Mouse (Mus musculus) MEL (cell line): ENCODE data around the gene Arhgap35. TPM values are rescaled to one million over a fixed set of nuclear protein-coding genes. Genes with fewer than 3 reads are reported as not detected.
A peak's percentile ranks its signal among the peaks of the same experiment; 100 is the strongest.

Experiments
- DNase-seq: peaks from one replicate; pipeline ENCODE4 v3.0.0; 2011; ENCODE audit warnings: low read depth, low spot score
- H3K27ac ChIP-seq: 2 replicates; pipeline ENCODE4 v1.5.1; 2012; ENCODE audit warnings: low read depth, mild to moderate bottlenecking, control low read depth, low read length, moderate library complexity; ENCODE audit not compliant: control insufficient read depth
- H3K27me3 ChIP-seq, 2 experiments: fragments of 150-350 bp in 1 of 2; sonication (generic) in 1 of 2; 2 replicates each; pipeline ENCODE4 v1.6.1; 2012; ENCODE audit warnings: low read length in 2 of 2, mild to moderate bottlenecking in 2 of 2, improper control_type of control experiment in 1 of 2, moderate library complexity in 1 of 2; ENCODE audit not compliant: insufficient read depth in 2 of 2, control insufficient read depth in 1 of 2
- H3K36me3 ChIP-seq, 2 experiments: 2 replicates each; pipeline ENCODE4 v1.6.1; 2012 to 2014; ENCODE audit warnings: low read length in 2 of 2, improper control_type of control experiment in 1 of 2, inconsistent platforms in 1 of 2, mild to moderate bottlenecking in 1 of 2; ENCODE audit not compliant: insufficient read depth in 2 of 2, control insufficient read depth in 1 of 2
- H3K4me1 ChIP-seq, 2 experiments: fragments of 150-350 bp in 1 of 2; sonication (generic) in 1 of 2; 2 replicates each; pipeline ENCODE4 v1.6.1; 2012; ENCODE audit warnings: low read length in 2 of 2, improper control_type of control experiment in 1 of 2, mild to moderate bottlenecking in 1 of 2; ENCODE audit not compliant: insufficient read depth in 2 of 2, control insufficient read depth in 1 of 2
- H3K4me3 ChIP-seq, 2 experiments: fragments of 150-350 bp in 1 of 2; sonication (generic) in 1 of 2; 2 replicates each; pipeline ENCODE4 v1.5.1; 2012; ENCODE audit warnings: low read depth in 2 of 2, low read length in 2 of 2, mild to moderate bottlenecking in 2 of 2, moderate library complexity in 2 of 2, control low read depth in 1 of 2, improper control_type of control experiment in 1 of 2; ENCODE audit not compliant: control insufficient read depth in 1 of 2, insufficient read depth in 1 of 2
- H3K79me2 ChIP-seq: 2 replicates; pipeline ENCODE4 v1.6.1; 2012; ENCODE audit warnings: mild to moderate bottlenecking, low read length, moderate library complexity; ENCODE audit not compliant: control insufficient read depth, poor library complexity, insufficient read depth
- H3K9ac ChIP-seq: 2 replicates; pipeline ENCODE4 v1.6.1; 2012; ENCODE audit warnings: low read depth, mild to moderate bottlenecking, control low read depth, low read length, moderate library complexity; ENCODE audit not compliant: control insufficient read depth, poor library complexity, severe bottlenecking
- H3K9me3 ChIP-seq: fragments of 150-350 bp; sonication (generic); replicated peaks from 2 replicates; pipeline ENCODE4 v1.6.1; 2012; ENCODE audit warnings: mild to moderate bottlenecking, low read length, improper control_type of control experiment, moderate library complexity; ENCODE audit not compliant: insufficient read depth
- CTCF ChIP-seq, 3 experiments: IDR thresholded peaks in 2 of 3; conservative IDR thresholded peaks in 1 of 3; 2 replicates each; pipeline ENCODE4 v1.5.1; 2011 to 2012; ENCODE audit warnings: low read length in 3 of 3, low read depth in 2 of 3, mild to moderate bottlenecking in 2 of 3, improper control_type of control experiment in 1 of 3, inconsistent platforms in 1 of 3, mixed read lengths in 1 of 3, moderate library complexity in 1 of 3; ENCODE audit not compliant: control insufficient read depth in 1 of 3, insufficient read depth in 1 of 3, poor library complexity in 1 of 3, severe bottlenecking in 1 of 3
- GATA1 ChIP-seq: IDR thresholded peaks from 2 replicates; pipeline ENCODE4 v1.6.1; 2011; ENCODE audit warnings: low read depth, low read length, improper control_type of control experiment
- KAT2A ChIP-seq: conservative IDR thresholded peaks from 2 replicates; pipeline ENCODE4 v1.6.1; 2012; ENCODE audit warnings: low read depth, low read length, improper control_type of control experiment, inconsistent platforms
- MXI1 ChIP-seq: IDR thresholded peaks from 2 replicates; pipeline ENCODE4 v1.6.1; 2011; ENCODE audit warnings: mild to moderate bottlenecking, low read depth, low read length, improper control_type of control experiment
- NELFE ChIP-seq: IDR thresholded peaks from 2 replicates; pipeline ENCODE4 v1.6.1; 2011; ENCODE audit warnings: low read depth, low read length, improper control_type of control experiment
- RAD21 ChIP-seq: IDR thresholded peaks from 2 replicates; pipeline ENCODE4 v1.6.1; 2011; ENCODE audit warnings: mild to moderate bottlenecking, low read depth, low read length, improper control_type of control experiment
- RCOR1 ChIP-seq: IDR thresholded peaks from 2 replicates; pipeline ENCODE4 v1.6.1; 2012; ENCODE audit warnings: low read depth, mild to moderate bottlenecking, inconsistent platforms, low read length, improper control_type of control experiment
- SMC3 ChIP-seq: IDR thresholded peaks from 2 replicates; pipeline ENCODE4 v1.6.1; 2011; ENCODE audit warnings: low read depth, low read length, improper control_type of control experiment
- TBP ChIP-seq: IDR thresholded peaks from 2 replicates; pipeline ENCODE4 v1.8.0; 2011; ENCODE audit warnings: low read depth, low read length, improper control_type of control experiment
- UBTF ChIP-seq: IDR thresholded peaks from 2 replicates; pipeline ENCODE4 v1.6.1; 2012; ENCODE audit warnings: low read depth, mild to moderate bottlenecking, inconsistent platforms, low read length, improper control_type of control experiment, moderate library complexity, borderline replicate concordance; ENCODE audit not compliant: insufficient read depth
- USF1 ChIP-seq: IDR thresholded peaks from 2 replicates; pipeline ENCODE4 v1.6.1; 2014; ENCODE audit warnings: low read depth, mild to moderate bottlenecking, inconsistent platforms, low read length, improper control_type of control experiment, moderate library complexity
- ZC3H11A ChIP-seq: IDR thresholded peaks from 2 replicates; pipeline ENCODE4 v1.6.1; 2012; ENCODE audit warnings: low read depth, mild to moderate bottlenecking, inconsistent platforms, low read length, improper control_type of control experiment
- polyA plus RNA-seq, 2 experiments: library from polyadenylated mRNA; stranded (reverse) in 1 of 2; unstranded in 1 of 2; fragments of >175 nt in 1 of 2; fragments of >200 nt in 1 of 2; gene quantifications; 2 replicates each; pipeline versions ENCODE4 v1.2.1 to v1.2.4; 2012; ENCODE audit warnings: low replicate concordance in 2 of 2, low read depth in 1 of 2; ENCODE audit not compliant: insufficient read length in 2 of 2, insufficient read depth in 1 of 2, missing spikeins in 1 of 2
- total RNA-seq: library from RNA; depleted of rRNA; stranded (reverse); fragments of 300-350 nt; gene quantifications from 2 replicates; pipeline ENCODE4 v1.2.3, GENCODE M21; 2012

Gene Arhgap35
- total and polyA plus RNA-seq, 3 experiments, result 7.4 to 13.4 TPM; not detected in 1

- H3K27ac ChIP-seq, result no peak overlapping the region
- H3K9me3 ChIP-seq, result no peaks in the 10 kb centered on the region
- TF ChIP-seq UBTF, result no peak
- TF ChIP-seq USF1, result no peak
- TF ChIP-seq KAT2A, result no peak
- no peak for TF ChIP-seq NELFE
- DNase-seq, result no peak
- H3K4me1 ChIP-seq, result no peaks in the 10 kb centered on the region
- H3K36me3 ChIP-seq, result no peaks in the 10 kb centered on the region
- H3K9ac ChIP-seq, result no peak overlapping the region
- no peak overlapping the region for H3K4me3 ChIP-seq
- H3K27me3 ChIP-seq, result no peaks in the 10 kb centered on the region
- H3K79me2 ChIP-seq, result no peaks in the 10 kb centered on the region
These were observed 149.2 kb downstream of the Arhgap35 start for GRCm38 (mm10) chr7:16465568-16465967.

- H3K4me3 ChIP-seq, result no peak overlapping the region
These were observed 149.6 kb downstream of the Arhgap35 start for GRCm38 (mm10) chr7:16465160-16465559.

GRCm38 (mm10) chr7:16463214-16463613, 151.6 kb downstream of the Arhgap35 start:
- H3K79me2 ChIP-seq, result no peaks in the 10 kb centered on the region
- no peaks in the 10 kb centered on the region for H3K27me3 ChIP-seq
- H3K9me3 ChIP-seq, result no peaks in the 10 kb centered on the region

More at GRCm38 (mm10) chr7:16465160-16465559, 149.6 kb downstream of the Arhgap35 start:
- Histone ChIP-seq H3K36me3 (no peaks in the 10 kb centered on the region), H3K9me3 (no peaks in the 10 kb centered on the region), H3K9ac (no peak overlapping the region), H3K79me2 (no peaks in the 10 kb centered on the region), H3K27ac (no peak overlapping the region), H3K4me1 (no peaks in the 10 kb centered on the region), H3K27me3 (no peaks in the 10 kb centered on the region)
- DNase-seq, result peak; percentile 69
- peak; percentile 87 to 93 (median 90) for TF ChIP-seq CTCF (IDR thresholded peaks at IDR 0.05 in 2 of 3, conservative IDR thresholded peaks at IDR 0.05 in 1 of 3; ENCODE audit: control insufficient read depth in 1 of 3, insufficient read depth in 1 of 3, low read depth in 2 of 3, low read length in 3 of 3, poor library complexity in 1 of 3, severe bottlenecking in 1 of 3)
- peak; percentile 43 for TF ChIP-seq RAD21
- TF ChIP-seq SMC3, result peak; percentile 77
- no peak for TF ChIP-seq TBP
- TF ChIP-seq MXI1, result no peak
- TF ChIP-seq ZC3H11A, result peak; percentile 45

More at GRCm38 (mm10) chr7:16463214-16463613, 151.6 kb downstream of the Arhgap35 start:
- Histone ChIP-seq H3K4me1 (no peaks in the 10 kb centered on the region), H3K27ac (no peak overlapping the region), H3K4me3 (no peak overlapping the region), H3K9ac (no peak overlapping the region), H3K36me3 (no peaks in the 10 kb centered on the region)
- DNase-seq, result peak; percentile 86
- TF ChIP-seq CTCF (IDR thresholded peaks at IDR 0.05 in 2 of 3, conservative IDR thresholded peaks at IDR 0.05 in 1 of 3; ENCODE audit: control insufficient read depth in 1 of 3, insufficient read depth in 1 of 3, low read depth in 2 of 3, low read length in 3 of 3, poor library complexity in 1 of 3, severe bottlenecking in 1 of 3), result peak; percentile 81 to 97 (median 91)
- peak; percentile 89 for TF ChIP-seq SMC3
- TF ChIP-seq ZC3H11A, result peak; percentile 46; the same call in 1 of the 2 replicates
- TF ChIP-seq RAD21, result peak; percentile 55
- TF ChIP-seq RCOR1, result peak; percentile 89
- TF ChIP-seq GATA1, result no peak
